Mouse (Mus musculus) skeletal muscle tissue, postnatal 0 days (tissue): ENCODE measurements around the gene Olfr736. TPM values are rescaled to one million over a fixed set of nuclear protein-coding genes. Genes with fewer than 3 reads are reported as not detected.

Experiments used
- polyA plus RNA-seq: library from polyadenylated mRNA; unstranded; fragments of >200 nt; fragmentation: Nextera tagmentation; extraction: Ambion mirVana; gene quantifications from 2 replicates; pipeline ENCODE4 v1.2.1, GENCODE M21; 2015

The Olfr736 gene
- polyA plus RNA-seq: not detected in 2 replicates

GRCm38 (mm10) chr14:50380863-50381262 lies at the start of gene Olfr736:
Gene Olfr736, plus strand, starts transcription at chr14:50381163.

GRCm38 (mm10) chr14:50348796-50349195 lies 32.2 kb upstream of the Olfr736 start, which contains the start of gene Olfr735:
Gene Olfr735, minus strand, starts transcription at chr14:50348872.

GRCm38 (mm10) chr14:50357593-50357992 lies 23.4 kb upstream of the Olfr736 start, which contains the start of gene Tlr11:
Gene Tlr11, plus strand, starts transcription at chr14:50357914.

GRCm38 (mm10) chr14:50407268-50407667 lies 26.3 kb downstream of the Olfr736 start, which contains the start of gene Olfr738:
Gene Olfr738, plus strand, starts transcription at chr14:50407568.

GRCm38 (mm10) chr14:50418326-50418725 lies 37.4 kb downstream of the Olfr736 start, which contains the start of gene Olfr739:
Gene Olfr739, plus strand, starts transcription at chr14:50418626.

Other genes starting within 250 kb of the Olfr736 start
- not detected in 2 replicates for gene Olfr728, start 238.5 kb upstream of the Olfr736 start, polyA plus RNA-seq
- gene Olfr729, start 228.3 kb upstream of the Olfr736 start, polyA plus RNA-seq: not detected in 2 replicates
- not detected in 2 replicates for gene Olfr730, start 193.0 kb upstream of the Olfr736 start, polyA plus RNA-seq
- gene Olfr731, start 139.3 kb upstream of the Olfr736 start, polyA plus RNA-seq: not detected in 2 replicates
- not detected in 2 replicates for gene Olfr732, start 97.0 kb upstream of the Olfr736 start, polyA plus RNA-seq
- not detected in 2 replicates for gene Olfr733, start 79.6 kb upstream of the Olfr736 start, polyA plus RNA-seq
- not detected in 2 replicates for gene Olfr734, start 54.4 kb upstream of the Olfr736 start, polyA plus RNA-seq
- gene Olfr735, start 32.3 kb upstream of the Olfr736 start, polyA plus RNA-seq: not detected in 2 replicates
- gene Tlr11, start 23.2 kb upstream of the Olfr736 start, polyA plus RNA-seq: not detected in 2 replicates
- gene Olfr738, start 26.4 kb downstream of the Olfr736 start, polyA plus RNA-seq: not detected in 2 replicates
- not detected in 2 replicates for gene Olfr739, start 37.5 kb downstream of the Olfr736 start, polyA plus RNA-seq
- gene Olfr740, start 64.4 kb downstream of the Olfr736 start, polyA plus RNA-seq: not detected in 2 replicates
- not detected in 2 replicates for gene Olfr741, start 91.6 kb downstream of the Olfr736 start, polyA plus RNA-seq
- gene Olfr742, start 122.4 kb downstream of the Olfr736 start, polyA plus RNA-seq: not detected in 2 replicates
- not detected in 2 replicates for gene Olfr743, start 140.7 kb downstream of the Olfr736 start, polyA plus RNA-seq
- gene Olfr744, start 233.7 kb downstream of the Olfr736 start, polyA plus RNA-seq: not detected in 2 replicates